Mouse (Mus musculus) forebrain, embryonic 16.5 days (tissue): ENCODE results near the gene Fgfr2. TPM values are rescaled to one million over a fixed set of nuclear protein-coding genes. Genes with fewer than 3 reads are reported as not detected.

Experiments
- ATAC-seq: fragments of 200-750 bp; cut with Nextera tagmentation; 2 replicates; pipeline ENCODE4 v1.8.0; 2017; ENCODE audit warnings: mild to moderate bottlenecking, moderate library complexity
- H3K27ac ChIP-seq: fragments of 300-500 bp; sonication (generic); 2 replicates; pipeline ENCODE4 v1.5.1; 2014; ENCODE audit warnings: low read length, control low read depth
- H3K27me3 ChIP-seq: fragments of 300-500 bp; sonication (generic); replicated peaks from 2 replicates; pipeline ENCODE4 v1.6.1; 2014; ENCODE audit warnings: low read length; ENCODE audit not compliant: control insufficient read depth, insufficient read depth
- H3K36me3 ChIP-seq: fragments of 300-500 bp; sonication (generic); 2 replicates; pipeline ENCODE4 v1.6.1; 2014; ENCODE audit not compliant: control insufficient read depth, insufficient read depth
- H3K4me1 ChIP-seq: fragments of 300-500 bp; sonication (generic); replicated peaks from 2 replicates; pipeline ENCODE4 v1.6.1; 2014; ENCODE audit warnings: low read length; ENCODE audit not compliant: control insufficient read depth, insufficient read depth
- H3K4me2 ChIP-seq: fragments of 300-500 bp; sonication (generic); 2 replicates; pipeline ENCODE4 v1.6.1; 2014; ENCODE audit warnings: mild to moderate bottlenecking, low read length, control low read depth
- H3K4me3 ChIP-seq: fragments of 300-500 bp; sonication (generic); replicated peaks from 2 replicates; pipeline ENCODE4 v1.5.1; 2014; ENCODE audit warnings: mild to moderate bottlenecking, low read length, control low read depth
- H3K9ac ChIP-seq: fragments of 300-500 bp; sonication (generic); replicated peaks from 2 replicates; pipeline ENCODE4 v1.6.1; 2014; ENCODE audit warnings: low read depth, low read length, control low read depth
- H3K9me3 ChIP-seq: fragments of 300-500 bp; sonication (generic); 2 replicates; pipeline ENCODE4 v1.6.1; 2016; ENCODE audit warnings: low read length; ENCODE audit not compliant: control insufficient read depth
- WGBS: fragments of 180-500 bp; shearing (Covaris S2); extraction: QIAGEN DNeasy Blood & Tissue Kit; methylation state at CpG from one replicate; pipeline ENCODE4 v1.1.7; 2014; 5-methylcytosine and 5-hydroxymethylcytosine counted together
- polyA plus RNA-seq: library from polyadenylated mRNA; unstranded; fragments of >200 nt; fragmentation: Nextera tagmentation; extraction: Ambion mirVana; gene quantifications from 2 replicates; pipeline ENCODE4 v1.2.1, GENCODE M21; 2015

The Fgfr2 gene
- polyA plus RNA-seq, 1 experiment from 2014 or later, result 39.2 TPM

- no peak overlapping the region for H3K27ac ChIP-seq
- no peaks in the 10 kb centered on the region for H3K9me3 ChIP-seq
- no peak for ATAC-seq
- H3K4me1 ChIP-seq, result peaks cover 26% of the 10 kb centered on the region
- no peak overlapping the region for H3K9ac ChIP-seq
- no peaks in the 10 kb centered on the region for H3K36me3 ChIP-seq
- H3K4me3 ChIP-seq, result no peak overlapping the region
- no peak overlapping the region for H3K4me2 ChIP-seq
- WGBS, result 77% methylated on average over 9 of the region's 9 CpGs
- H3K27me3 ChIP-seq, result peaks cover 17% of the 10 kb centered on the region; the same call in 1 of the 2 replicates
These were observed 2287.1 kb downstream of the Fgfr2 start for GRCm38 (mm10) chr7:130836066-130836465.

GRCm38 (mm10) chr7:130834958-130835861, 2287.9 kb downstream of the Fgfr2 start:
- no peak overlapping the region for H3K4me3 ChIP-seq
- no peak overlapping the region for H3K27ac ChIP-seq
- H3K9ac ChIP-seq, result no peak overlapping the region
- H3K9me3 ChIP-seq, result no peaks in the 10 kb centered on the region
- H3K36me3 ChIP-seq, result no peaks in the 10 kb centered on the region
- H3K4me2 ChIP-seq, result no peak overlapping the region
- H3K4me1 ChIP-seq, result peaks cover 26% of the 10 kb centered on the region
- WGBS, result 7% methylated on average over 18 of the region's 18 CpGs
- peaks cover 17% of the 10 kb centered on the region; the same call in 1 of the 2 replicates for H3K27me3 ChIP-seq
- ATAC-seq, result 0 out of 2 replicates have a peak, but pooled peaks have one; percentile 32

GRCm38 (mm10) chr7:130834299-130834698, 2288.9 kb downstream of the Fgfr2 start:
- no peaks in the 10 kb centered on the region for H3K9me3 ChIP-seq
- peaks cover 26% of the 10 kb centered on the region for H3K4me1 ChIP-seq
- H3K27ac ChIP-seq, result no peak overlapping the region
- H3K9ac ChIP-seq, result no peak overlapping the region
- no peaks in the 10 kb centered on the region for H3K36me3 ChIP-seq
- peak; percentile 82 for ATAC-seq
- H3K27me3 ChIP-seq, result peaks cover 17% of the 10 kb centered on the region; the same call in 1 of the 2 replicates
- H3K4me3 ChIP-seq, result no peak overlapping the region
- WGBS, result 13% methylated on average over 19 of the region's 21 CpGs
- no peak overlapping the region for H3K4me2 ChIP-seq

- no peak overlapping the region for H3K4me3 ChIP-seq
- peaks cover 15% of the 10 kb centered on the region; the same call in 1 of the 2 replicates for H3K27me3 ChIP-seq
- no peak for ATAC-seq
- peaks cover 11% of the 10 kb centered on the region for H3K4me1 ChIP-seq
- no peaks in the 10 kb centered on the region for H3K36me3 ChIP-seq
- no peak overlapping the region for H3K4me2 ChIP-seq
- 94% methylated on average over 5 of the region's 5 CpGs for WGBS
- H3K9me3 ChIP-seq, result no peaks in the 10 kb centered on the region
- H3K9ac ChIP-seq, result no peak overlapping the region
- no peak overlapping the region for H3K27ac ChIP-seq
These were observed 2291.6 kb downstream of the Fgfr2 start for GRCm38 (mm10) chr7:130831586-130831985.

DNA sequence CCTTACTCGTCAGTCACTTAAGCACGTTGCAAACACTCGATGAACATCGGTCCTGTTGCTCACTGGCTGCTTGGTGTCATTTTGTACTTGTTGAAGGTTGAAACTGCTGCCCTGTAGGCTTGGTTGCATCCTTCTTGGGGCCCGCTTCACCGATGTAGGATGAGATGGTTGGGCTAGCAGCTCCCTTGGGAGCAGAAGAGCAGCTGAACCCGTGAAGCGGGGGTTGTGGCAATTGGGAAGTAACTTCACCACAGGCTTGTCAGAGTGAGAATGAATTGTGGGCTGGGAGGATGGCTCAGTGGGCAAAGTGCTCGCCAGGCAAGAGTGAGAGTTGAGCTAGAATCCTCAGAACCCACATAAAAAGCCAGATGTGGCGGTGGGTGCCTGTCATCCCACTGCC, 2294.7 kb downstream of the Fgfr2 start:
- H3K27me3 ChIP-seq, result peaks cover under 1% of the 10 kb centered on the region; the same call in 1 of the 2 replicates
- H3K9me3 ChIP-seq, result no peaks in the 10 kb centered on the region
- ATAC-seq, result no peak
- no peak overlapping the region for H3K9ac ChIP-seq
- 88% methylated on average over 10 of the region's 10 CpGs for WGBS
- H3K4me3 ChIP-seq, result no peak overlapping the region
- no peaks in the 10 kb centered on the region for H3K36me3 ChIP-seq
- no peak overlapping the region for H3K27ac ChIP-seq
- H3K4me2 ChIP-seq, result no peak overlapping the region
- no peaks in the 10 kb centered on the region for H3K4me1 ChIP-seq

DNA sequence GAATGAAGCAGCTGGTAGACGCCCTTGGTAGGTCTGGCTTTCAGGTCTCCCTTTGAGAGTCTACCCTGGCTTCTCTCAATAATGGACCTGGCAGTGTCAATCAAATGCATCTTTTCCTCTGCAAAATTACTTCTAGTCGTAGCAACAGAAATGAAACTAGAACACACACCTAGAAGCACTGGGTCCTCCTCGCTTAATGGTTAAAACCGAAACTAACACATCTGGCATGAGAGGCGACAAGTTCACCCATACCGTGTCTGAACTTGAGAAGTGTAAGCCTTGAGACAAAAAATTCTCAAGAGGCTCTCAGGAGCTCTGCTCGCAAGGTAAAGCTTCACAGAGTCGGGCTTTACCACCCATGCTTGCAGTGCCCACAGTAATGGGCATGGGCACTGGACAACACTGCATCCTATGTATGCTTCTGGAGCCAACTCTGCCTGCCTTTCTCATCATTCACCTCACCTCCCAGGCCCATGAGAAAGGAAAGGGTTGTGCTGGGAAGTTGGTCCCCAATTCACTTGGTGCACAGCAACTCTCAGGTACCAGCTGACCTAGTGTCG, 2295.2 kb downstream of the Fgfr2 start:
- Histone ChIP-seq H3K27ac (no peak overlapping the region), H3K9ac (no peak overlapping the region), H3K27me3 (no peaks in the 10 kb centered on the region), H3K4me2 (no peak overlapping the region), H3K36me3 (no peaks in the 10 kb centered on the region), H3K4me1 (no peaks in the 10 kb centered on the region), H3K4me3 (no peak overlapping the region), H3K9me3 (no peaks in the 10 kb centered on the region)
- WGBS, result 84% methylated on average over 9 of the region's 9 CpGs
- no peak for ATAC-seq

DNA sequence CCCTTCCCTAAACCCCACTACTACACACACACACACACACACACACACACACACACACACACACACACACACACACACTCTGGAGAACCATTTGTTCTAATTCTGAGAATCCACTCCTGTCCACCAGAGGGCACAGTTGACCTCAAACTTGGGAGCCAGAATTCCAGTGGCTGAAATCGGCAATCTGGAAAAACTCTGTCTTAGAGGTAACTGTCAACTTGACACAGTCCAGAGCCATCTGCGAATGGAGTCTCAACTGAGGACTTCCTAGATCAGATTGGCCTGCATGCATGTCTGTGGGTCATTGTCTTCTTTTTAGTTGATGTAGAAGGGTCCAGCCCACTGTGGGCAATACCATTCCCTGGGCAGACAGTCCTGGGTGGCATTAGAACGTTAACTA, 2295.7 kb downstream of the Fgfr2 start:
- Histone ChIP-seq H3K4me2 (no peak overlapping the region), H3K4me3 (no peak overlapping the region), H3K36me3 (no peaks in the 10 kb centered on the region), H3K4me1 (no peaks in the 10 kb centered on the region), H3K9ac (no peak overlapping the region), H3K27me3 (no peaks in the 10 kb centered on the region), H3K27ac (no peak overlapping the region), H3K9me3 (no peaks in the 10 kb centered on the region)
- no peak for ATAC-seq
- WGBS, result 49% methylated on average over 3 of the region's 3 CpGs

- H3K36me3 ChIP-seq, result no peaks in the 10 kb centered on the region
- no peak overlapping the region for H3K4me3 ChIP-seq
- H3K9me3 ChIP-seq, result no peaks in the 10 kb centered on the region
- no peak overlapping the region for H3K9ac ChIP-seq
- H3K4me2 ChIP-seq, result no peak overlapping the region
- no peak for ATAC-seq
- H3K27ac ChIP-seq, result no peak overlapping the region
- 79% methylated on average over 3 of the region's 3 CpGs for WGBS
- H3K27me3 ChIP-seq, result no peaks in the 10 kb centered on the region
- no peaks in the 10 kb centered on the region for H3K4me1 ChIP-seq
These were observed 2296.8 kb downstream of the Fgfr2 start for GRCm38 (mm10) chr7:130826343-130826742.

- Histone ChIP-seq H3K9ac (no peak overlapping the region), H3K4me1 (0 out of 2 replicates have a peak, but pooled peaks cover 3% of the 10 kb centered on the region), H3K36me3 (no peaks in the 10 kb centered on the region), H3K9me3 (no peaks in the 10 kb centered on the region), H3K4me3 (no peak overlapping the region), H3K4me2 (no peak overlapping the region), H3K27me3 (no peaks in the 10 kb centered on the region), H3K27ac (no peak overlapping the region)
- WGBS, result 85% methylated on average over 9 of the region's 9 CpGs
- no peak for ATAC-seq
These were observed 2299.2 kb downstream of the Fgfr2 start for GRCm38 (mm10) chr7:130823992-130824391.
